ENCODE assay signal across 7 mouse cellular contexts in genomic region chr12:54352963-54353606, GRCm38 (mm10).
DNase-seq lines count a peak whose midpoint lies in the region; ATAC-seq and TF ChIP-seq lines count a peak whose summit lies in the region.

No protein-coding gene starts in this region.

- H3K9ac ChIP-seq in lung, embryonic 14.5 days: no peak overlapping the region
- no peak overlapping the region for H3K9ac ChIP-seq in hindbrain, embryonic 14.5 days

- H3K4me2 ChIP-seq in lung, embryonic 14.5 days: no peak overlapping the region
- no peak overlapping the region; the same call in 1 of the 2 replicates for H3K4me2 ChIP-seq in hindbrain, embryonic 14.5 days (replicated peaks)

- no peaks in the 10 kb centered on the region for H3K9me3 ChIP-seq in lung, embryonic 14.5 days (ENCODE audit: low read depth, low read length)
- H3K9me3 ChIP-seq in hindbrain, embryonic 14.5 days (ENCODE audit: control insufficient read depth, low read length): no peaks in the 10 kb centered on the region

- no peak for TF ChIP-seq POLR2A in lung, adult 2 months (IDR thresholded peaks at IDR 0.05; ENCODE audit: borderline replicate concordance, extremely low read depth, low read depth, low read length)

- H3K4me1 ChIP-seq in lung, embryonic 14.5 days (ENCODE audit: insufficient read depth): no peaks in the 10 kb centered on the region; the same call in 1 of the 2 replicates
- no peaks in the 10 kb centered on the region for H3K4me1 ChIP-seq in lung, adult 2 months (ENCODE audit: control insufficient read depth, insufficient read depth, low read length)
- H3K4me1 ChIP-seq in hindbrain, embryonic 14.5 days (replicated peaks; ENCODE audit: control insufficient read depth, insufficient read depth, low read length): peaks cover 19% of the 10 kb centered on the region

- 60% methylated on average over 10 of the region's 10 CpGs for WGBS in lung, embryonic 14.5 days
- WGBS in lung, adult 2 months: 64% methylated on average over 10 of the region's 10 CpGs
- WGBS in hindbrain, embryonic 14.5 days: 48% methylated on average over 10 of the region's 10 CpGs

- DNase-seq in lung, embryonic 14.5 days: peak; percentile 77
- no peak for DNase-seq in lung, adult 2 months
- peak; percentile 75 for DNase-seq in hindbrain, embryonic 14.5 days (ENCODE audit: low spot score)
- peak; percentile 18 to 25 for DNase-seq in layer of hippocampus, postnatal 25 days (ENCODE audit: extremely low spot score in 1 of 2, low spot score in 1 of 2)
- peak; percentile 16 for DNase-seq in right cerebral cortex, adult 18-20 months
- no peak for DNase-seq in gastrocnemius, adult 18-20 months (ENCODE audit: low spot score)

- no peak for ATAC-seq in lung, embryonic 14.5 days (ENCODE audit: insufficient read depth)
- ATAC-seq in common myeloid progenitor, adult 5-6 weeks (replicated peaks; ENCODE audit: low read depth, poor library complexity, severe bottlenecking): peak; percentile 58
- ATAC-seq in hindbrain, embryonic 14.5 days (ENCODE audit: low FRiP score): no peak

- H3K36me3 ChIP-seq in lung, embryonic 14.5 days (ENCODE audit: insufficient read depth): no peaks in the 10 kb centered on the region
- H3K36me3 ChIP-seq in hindbrain, embryonic 14.5 days (replicated peaks; ENCODE audit: control insufficient read depth, insufficient read depth): no peaks in the 10 kb centered on the region

- H3K27ac ChIP-seq in lung, embryonic 14.5 days (ENCODE audit: low read depth): no peak overlapping the region
- no peak overlapping the region; the same call in 1 of the 2 replicates for H3K27ac ChIP-seq in hindbrain, embryonic 14.5 days

- peak; percentile 65 for TF ChIP-seq CTCF in lung, embryonic 14.5 days (IDR thresholded peaks at IDR 0.05; ENCODE audit: low read depth)
- TF ChIP-seq CTCF in lung, adult 2 months (IDR thresholded peaks at IDR 0.05; ENCODE audit: insufficient read depth, low read length): no peak

- H3K27me3 ChIP-seq in lung, embryonic 14.5 days (ENCODE audit: insufficient read depth, low read length): no peaks in the 10 kb centered on the region
- H3K27me3 ChIP-seq in hindbrain, embryonic 14.5 days (ENCODE audit: control insufficient read depth, insufficient read depth, low read length): no peaks in the 10 kb centered on the region

- H3K4me3 ChIP-seq in lung, embryonic 14.5 days (ENCODE audit: low read depth, low read length): no peak overlapping the region
- H3K4me3 ChIP-seq in lung, adult 2 months (replicated peaks; ENCODE audit: extremely low read depth, low read depth, low read length): no peak overlapping the region
- no peak overlapping the region for H3K4me3 ChIP-seq in hindbrain, embryonic 14.5 days (replicated peaks; ENCODE audit: low read length)

Comparison
In these comparisons a context has a peak if more than half of its experiments do, and no peak if none do; other contexts are left out.
1. DNase-seq: peak in lung, embryonic 14.5 days (single experiment), hindbrain, embryonic 14.5 days (single experiment), layer of hippocampus, postnatal 25 days (2 of 2) and right cerebral cortex, adult 18-20 months (single experiment); none in lung, adult 2 months (single experiment) and gastrocnemius, adult 18-20 months (single experiment).